Mouse (Mus musculus): ENCODE data around the gene Gm26965. TPM values are rescaled to one million over a fixed set of nuclear protein-coding genes. Genes with fewer than 3 reads are reported as not detected.

Gm26965 gene
- total RNA-seq, 1 experiment from 2014 or later, result 0.93 TPM

Other genes starting within 250 kb of the Gm26965 start
- 4.8 and 7.2 TPM in 2 replicates for gene Zfp458, start 247.7 kb downstream of the Gm26965 start, total RNA-seq (2017)
- gene Zfp457, start 219.7 kb downstream of the Gm26965 start, total RNA-seq (2017), result 3.8 and 4.4 TPM in 2 replicates
- gene Zfp595, start 193.6 kb downstream of the Gm26965 start, total RNA-seq (2017), result 18.8 and 22.3 TPM in 2 replicates
- 2.6 and 10.2 TPM in 2 replicates for gene Gm28044, start 165.6 kb downstream of the Gm26965 start, total RNA-seq (2017)
- 16.6 and 19.0 TPM in 2 replicates for gene Zfp953, start 165.5 kb downstream of the Gm26965 start, total RNA-seq (2017)
- 3.9 TPM in 1 of 2 replicates, not detected in the other for gene Gm28041, start 150.4 kb downstream of the Gm26965 start, total RNA-seq (2017)
- 8.8 TPM in 2 replicates for gene Zfp456, start 150.3 kb downstream of the Gm26965 start, total RNA-seq (2017)
- gene Zfp429, start 126.3 kb downstream of the Gm26965 start, total RNA-seq (2017), result 21.6 and 21.7 TPM in 2 replicates
- gene Zfp459, start 104.7 kb downstream of the Gm26965 start, total RNA-seq (2017), result 1.7 and 4.2 TPM in 2 replicates
- gene Zfp874a, start 74.5 kb downstream of the Gm26965 start, total RNA-seq (2017), result 21.8 and 22.7 TPM in 2 replicates
- 17.6 and 18.2 TPM in 2 replicates for gene Zfp874b, start 41.9 kb downstream of the Gm26965 start, total RNA-seq (2017)
- 14.0 and 15.1 TPM in 2 replicates for gene Zfp58, start 25.6 kb downstream of the Gm26965 start, total RNA-seq (2017)
- gene Zfp87, start within 50 bp of the Gm26965 start, total RNA-seq (2017), result 24.4 and 30.7 TPM in 2 replicates
- gene Zfp748, start 27.7 kb upstream of the Gm26965 start, total RNA-seq (2017), result 17.6 and 17.7 TPM in 2 replicates
- gene Zfp729b, start 83.6 kb upstream of the Gm26965 start, total RNA-seq (2017), result 29.2 and 30.2 TPM in 2 replicates
- not detected in 2 replicates for gene Gm49345, start 111.6 kb upstream of the Gm26965 start, total RNA-seq (2017)
- 19.4 and 26.9 TPM in 2 replicates for gene Zfp729a, start 111.6 kb upstream of the Gm26965 start, total RNA-seq (2017)
- gene Zfp738, start 160.9 kb upstream of the Gm26965 start, total RNA-seq (2017), result 14.3 and 16.9 TPM in 2 replicates
- 11.0 and 20.7 TPM in 2 replicates for gene Zfp65, start 203.0 kb upstream of the Gm26965 start, total RNA-seq (2017)
- 13.5 and 14.0 TPM in 2 replicates for gene Zfp85, start 229.1 kb upstream of the Gm26965 start, total RNA-seq (2017)

Measured in neutrophil, adult 5-6 weeks (primary cell).